Comparison of ENCODE assay signal across 27 mouse cellular contexts in genomic region chr17:27732694-27733093, GRCm38 (mm10). TPM values are rescaled to one million over a fixed set of nuclear protein-coding genes. Genes with fewer than 3 reads are reported as not detected.
DNase-seq lines count a peak whose midpoint lies in the region; ATAC-seq and TF ChIP-seq lines count a peak whose summit lies in the region.
"Had no signal": no experiment of that assay in that cellular context is flagged by ENCODE, and none has a peak within 500 bp of the region (broad histone marks: within the 10 kb centered on the region; RNA-seq: fewer than 3 reads in every experiment).

No protein-coding gene starts in this region.

- dilution Hi-C loops in CH12.LX (cut with MboI; ENCODE audit: extremely low pct_ligation_motif_present, extremely low pct_unique_long_range_greater_than_20kb, low sequenced_read_pairs), result no loop called here

- TF ChIP-seq RAD21 in CH12.LX (IDR thresholded peaks at IDR 0.05; ENCODE audit: low read depth, low read length) (no peak), MEL (IDR thresholded peaks at IDR 0.05; ENCODE audit: low read depth, low read length) (no peak)

- peaks cover 9% of the 10 kb centered on the region for H3K9me3 ChIP-seq in CH12.LX (replicated peaks; ENCODE audit: low read length)
- no peaks in the 10 kb centered on the region for H3K9me3 ChIP-seq in ES-E14 (ENCODE audit: control insufficient read depth, insufficient read depth, low read depth, low read length)
- no peaks in the 10 kb centered on the region for H3K9me3 ChIP-seq in MEL (replicated peaks; ENCODE audit: insufficient read depth, low read length)
- H3K9me3 ChIP-seq in stomach, postnatal 0 days (ENCODE audit: control insufficient read depth, low read length), result no peaks in the 10 kb centered on the region
- H3K9me3 ChIP-seq: G1E had no signal

- in situ Hi-C loops in CH12.LX (cut with MboI; ENCODE audit: low pct_ligation_motif_present, low pct_unique_long_range_greater_than_20kb, low sequenced_read_pairs) (no loop called here), ES-E14 (cut with MboI; ENCODE audit: low sequenced_read_pairs in 2 of 2, unreplicated experiment in 2 of 2) (no loop called here)

- H3K9ac ChIP-seq in CH12.LX (ENCODE audit: insufficient read depth, low read depth) (no peak overlapping the region), ES-E14 (ENCODE audit: insufficient read depth, low read depth, low read length, poor library complexity, severe bottlenecking) (no peak overlapping the region), MEL (ENCODE audit: control insufficient read depth, low read depth, low read length, poor library complexity, severe bottlenecking) (no peak overlapping the region)
- H3K9ac ChIP-seq in stomach, postnatal 0 days (ENCODE audit: low read length), result no peak overlapping the region

- 72% methylated on average over 3 of the region's 3 CpGs for WGBS in stomach, postnatal 0 days

- ATAC-seq in stomach, postnatal 0 days (ENCODE audit: low FRiP score, low TSS enrichment), result no peak
- ATAC-seq: activated CD4-positive, CD25-positive, alpha-beta regulatory T cell, adult 4 months; CD4-positive, CD25-positive, alpha-beta regulatory T cell, adult 4 months; Patski had no signal

- no peak for TF ChIP-seq CTCF in CH12.LX (conservative IDR thresholded peaks at IDR 0.05 in 1 of 2, IDR thresholded peaks at IDR 0.05 in 1 of 2; ENCODE audit: low read depth in 2 of 2, low read length in 2 of 2)
- TF ChIP-seq CTCF in MEL (IDR thresholded peaks at IDR 0.05 in 2 of 3, conservative IDR thresholded peaks at IDR 0.05 in 1 of 3; ENCODE audit: control insufficient read depth in 1 of 3, insufficient read depth in 1 of 3, low read depth in 2 of 3, low read length in 3 of 3, poor library complexity in 1 of 3, severe bottlenecking in 1 of 3), result no peak
- TF ChIP-seq CTCF in stomach, postnatal 0 days (IDR thresholded peaks at IDR 0.05; ENCODE audit: low read depth), result no peak

- no peak for TF ChIP-seq EP300 in CH12.LX (IDR thresholded peaks at IDR 0.05; ENCODE audit: low read length)
- no peak for TF ChIP-seq EP300 in MEL (IDR thresholded peaks at IDR 0.05; ENCODE audit: low read depth in 1 of 2, low read length in 2 of 2)
- no peak for TF ChIP-seq EP300 in stomach, postnatal 0 days (optimal IDR thresholded peaks at IDR 0.05)

- TF ChIP-seq POLR2A in CH12.LX (IDR thresholded peaks at IDR 0.05; ENCODE audit: low read depth, low read length), result no peak
- TF ChIP-seq POLR2A in MEL (IDR thresholded peaks at IDR 0.05; ENCODE audit: control insufficient read depth in 1 of 2, insufficient read depth in 1 of 2, low read depth in 1 of 2, low read length in 2 of 2, poor library complexity in 1 of 2), result no peak

- H3K79me2 ChIP-seq in CH12.LX (replicated peaks; ENCODE audit: control insufficient read depth, extremely low read depth, insufficient read depth, poor library complexity, severe bottlenecking) (no peaks in the 10 kb centered on the region), MEL (ENCODE audit: control insufficient read depth, insufficient read depth, low read length, poor library complexity) (no peaks in the 10 kb centered on the region)

- H3K4me2 ChIP-seq in CH12.LX (ENCODE audit: insufficient read depth, low read depth, poor library complexity, severe bottlenecking), result no peak overlapping the region
- no peak overlapping the region for H3K4me2 ChIP-seq in stomach, postnatal 0 days (replicated peaks; ENCODE audit: low read depth)

- H3K36me3 ChIP-seq in CH12.LX (replicated peaks in 1 of 2; ENCODE audit: control insufficient read depth in 1 of 2, insufficient read depth in 1 of 2, low read length in 1 of 2) (no peaks in the 10 kb centered on the region), ES-E14 (ENCODE audit: control insufficient read depth, insufficient read depth, low read length, poor library complexity, severe bottlenecking) (no peaks in the 10 kb centered on the region), MEL (ENCODE audit: control insufficient read depth in 1 of 2, insufficient read depth in 2 of 2, low read length in 2 of 2) (peaks cover 0 to 9% of the 10 kb centered on the region in 2 experiments; a peak in 2 of 4 replicates)
- no peaks in the 10 kb centered on the region for H3K36me3 ChIP-seq in stomach, postnatal 0 days (ENCODE audit: control insufficient read depth, insufficient read depth, low read length)
- H3K36me3 ChIP-seq: G1E had no signal

- H3K4me1 ChIP-seq in CH12.LX (ENCODE audit: control insufficient read depth in 1 of 2, insufficient read depth in 2 of 2) (peaks cover 0 to 6% of the 10 kb centered on the region in 2 experiments; a peak in 2 of 4 replicates), ES-E14 (ENCODE audit: control insufficient read depth in 2 of 2, insufficient read depth in 2 of 2, low read length in 2 of 2, poor library complexity in 1 of 2) (peaks cover 0 to 13% of the 10 kb centered on the region in 2 experiments; a peak in 1 of 4 replicates), MEL (ENCODE audit: control insufficient read depth in 1 of 2, insufficient read depth in 2 of 2, low read length in 2 of 2) (peaks cover 3 to 28% of the 10 kb centered on the region in 2 experiments)
- no peaks in the 10 kb centered on the region for H3K4me1 ChIP-seq in stomach, postnatal 0 days (replicated peaks; ENCODE audit: control insufficient read depth, insufficient read depth)

- no peak for DNase-seq in CH12.LX (ENCODE audit: extremely low read depth)
- no peak for DNase-seq in ES-E14 (ENCODE audit: low read depth, low spot score)
- DNase-seq in MEL (ENCODE audit: low read depth, low spot score), result no peak
- no peak for DNase-seq in stomach, postnatal 0 days (ENCODE audit: low spot score)
- DNase-seq in adipocyte (ENCODE audit: low spot score), result no peak
- DNase-seq in adrenal gland, adult (ENCODE audit: inconsistent age in 2 of 2, low spot score in 1 of 2), result no peak
- no peak for DNase-seq in thymus, postnatal 0 days (ENCODE audit: low spot score)
- no peak for DNase-seq in layer of hippocampus, postnatal 10 days (ENCODE audit: low spot score in 2 of 2)
- DNase-seq: adrenal gland, adult 2 months; adrenal gland, adult 8-10 months; adrenal gland, postnatal 10 days; adrenal gland, postnatal 14 days; adrenal gland, postnatal 25 days; adrenal gland, postnatal 36 days; B cell, adult 2 months; cerebellum, adult 11 months; cerebellum, adult 11-12 months; cerebellum, adult 18-20 months; cerebellum, adult 2 months; cerebellum, adult 8-10 months; cerebellum, adult 9-10 months; cerebellum, adult 9-11 months had no signal

- H3K27ac ChIP-seq in CH12.LX (ENCODE audit: insufficient read depth, low read depth), result no peak overlapping the region
- no peak overlapping the region for H3K27ac ChIP-seq in ES-E14 (ENCODE audit: insufficient read depth, low read depth, low read length, poor library complexity, severe bottlenecking)
- no peak overlapping the region for H3K27ac ChIP-seq in MEL (ENCODE audit: control insufficient read depth, low read depth, low read length)
- H3K27ac ChIP-seq in stomach, postnatal 0 days (replicated peaks), result 0 out of 2 replicates have a peak overlapping the region, but pooled peaks have one; percentile 18

- H3K27me3 ChIP-seq in CH12.LX (replicated peaks) (no peaks in the 10 kb centered on the region), MEL (ENCODE audit: control insufficient read depth in 1 of 2, insufficient read depth in 2 of 2, low read length in 2 of 2) (no peaks in the 10 kb centered on the region)
- H3K27me3 ChIP-seq in stomach, postnatal 0 days (ENCODE audit: control insufficient read depth, insufficient read depth, low read length), result no peaks in the 10 kb centered on the region

- H3K4me3 ChIP-seq in CH12.LX (replicated peaks in 1 of 3; ENCODE audit: low read depth in 2 of 3, low read length in 2 of 3, poor library complexity in 1 of 3), result no peak overlapping the region
- no peak overlapping the region for H3K4me3 ChIP-seq in ES-E14 (ENCODE audit: insufficient read depth in 1 of 2, low read depth in 1 of 2, low read length in 2 of 2, poor library complexity in 1 of 2, severe bottlenecking in 1 of 2)
- no peak overlapping the region for H3K4me3 ChIP-seq in MEL (ENCODE audit: control insufficient read depth in 1 of 2, insufficient read depth in 1 of 2, low read depth in 2 of 2, low read length in 2 of 2)
- H3K4me3 ChIP-seq in stomach, postnatal 0 days (ENCODE audit: low read depth, low read length), result no peak overlapping the region

TF ChIP-seq in CH12.LX, 34 proteins besides CTCF, POLR2A, EP300 and RAD21:
- peak; percentile 93 for TF ChIP-seq MAFK (IDR thresholded peaks at IDR 0.05; ENCODE audit: insufficient replicate concordance, low read length)
- TF ChIP-seq MXI1 (IDR thresholded peaks at IDR 0.05; ENCODE audit: low read depth, low read length), result no peak
TF ChIP-seq in CH12.LX: peak in this region for 1.

TF ChIP-seq in ES-E14, 5 proteins besides CTCF, POLR2A, EP300 and RAD21:
- TF ChIP-seq MAFK (IDR thresholded peaks at IDR 0.05; ENCODE audit: insufficient read depth, low read depth, low read length) (peak; percentile 96), ZC3H11A (IDR thresholded peaks at IDR 0.05; ENCODE audit: borderline replicate concordance, low read depth, low read length) (no peak)

TF ChIP-seq in MEL, 35 proteins besides CTCF, POLR2A, EP300 and RAD21:
- peak; percentile 93 for TF ChIP-seq MAFK (IDR thresholded peaks at IDR 0.05; ENCODE audit: borderline replicate concordance, low read depth, low read length)
- no peak for TF ChIP-seq UBTF (IDR thresholded peaks at IDR 0.05; ENCODE audit: borderline replicate concordance, insufficient read depth, low read depth, low read length)
TF ChIP-seq in MEL: peak in this region for 1.

RNA-seq across cellular contexts. Expression of gene Spdef, which starts 3.9 kb away (rescaled TPM):
- total RNA-seq in CH12.LX (2012; rRNA removed) (not detected in 2 replicates), CH12.LX (2014; rRNA removed) (not detected in 2 replicates), ES-E14 (2012; rRNA removed) (0.53 TPM in 1 of 2 replicates, not detected in the other), MEL (2012; rRNA removed) (not detected in 2 replicates)
- polyA plus RNA-seq in CH12.LX (2012; ENCODE audit: insufficient read length, low read depth) (not detected in 2 replicates), MEL (2012; ENCODE audit: insufficient read depth in 1 of 2, insufficient read length in 2 of 2, low read depth in 1 of 2, low replicate concordance in 2 of 2, missing spikeins in 1 of 2) (under 1 TPM in 1 of 2 experiments, not detected in 1; 0.11 TPM)
- 28.0 and 29.7 TPM in 2 replicates for polyA plus RNA-seq in stomach, postnatal 0 days (2015; fragmentation: Nextera tagmentation; extraction: Ambion mirVana)
- polyA plus RNA-seq in thymus, postnatal 0 days (2015; fragmentation: Nextera tagmentation; extraction: Ambion mirVana), result 0.66 and 0.99 TPM in 2 replicates
- total RNA-seq in layer of hippocampus, postnatal 10 days (2021), result 1 to 10 TPM; 1.1 to 1.3 TPM
- total RNA-seq: adrenal gland, postnatal 10 days; adrenal gland, postnatal 14 days; adrenal gland, postnatal 25 days; G1E had no signal
- polyA plus RNA-seq: C2C12; CD4-positive, CD25-positive, alpha-beta regulatory T cell, adult 4 months; Patski had no signal

Comparison
In these comparisons a context has a peak if more than half of its experiments do, and no peak if none do; other contexts are left out.
1. Of the 35 proteins assayed by ChIP-seq in both MEL and CH12.LX: peak only in MEL: none; only in CH12.LX: none; in both: MAFK; in neither: 34.